Mouse (Mus musculus) kidney, embryonic 14.5 days (tissue): Measurements from ENCODE around the gene Lasp1. TPM values are rescaled to one million over a fixed set of nuclear protein-coding genes. Genes with fewer than 3 reads are reported as not detected.

Experiments
- ATAC-seq: fragments of 200-750 bp; cut with Nextera tagmentation; 2 replicates; pipeline ENCODE4 v1.8.0; 2017; ENCODE audit warnings: moderate number of reproducible peaks, mild to moderate bottlenecking, moderate TSS enrichment, moderate library complexity; ENCODE audit not compliant: low FRiP score, low TSS enrichment
- H3K27ac ChIP-seq: fragments of 300-500 bp; sonication (generic); 2 replicates; pipeline ENCODE4 v1.5.1; 2014; ENCODE audit warnings: low read depth, mild to moderate bottlenecking, low read length, moderate library complexity, mixed read lengths
- H3K27me3 ChIP-seq: fragments of 300-500 bp; sonication (generic); 2 replicates; pipeline ENCODE4 v1.6.1; 2014; ENCODE audit warnings: mild to moderate bottlenecking, low read length; ENCODE audit not compliant: control insufficient read depth, insufficient read depth
- H3K36me3 ChIP-seq: fragments of 300-500 bp; sonication (generic); 2 replicates; pipeline ENCODE4 v1.6.1; 2014; ENCODE audit warnings: low read length, mixed read lengths; ENCODE audit not compliant: control insufficient read depth, insufficient read depth
- H3K4me1 ChIP-seq: fragments of 300-500 bp; sonication (generic); 2 replicates; pipeline ENCODE4 v1.6.1; 2014; ENCODE audit warnings: low read length, mixed read lengths; ENCODE audit not compliant: control insufficient read depth, insufficient read depth
- H3K4me2 ChIP-seq: fragments of 300-500 bp; sonication (generic); replicated peaks from 2 replicates; pipeline ENCODE4 v1.6.1; 2014; ENCODE audit warnings: low read depth, mild to moderate bottlenecking, low read length
- H3K4me3 ChIP-seq: fragments of 300-500 bp; sonication (generic); 2 replicates; pipeline ENCODE4 v1.5.1; 2014; ENCODE audit warnings: mild to moderate bottlenecking, low read length
- H3K9ac ChIP-seq: fragments of 300-500 bp; sonication (generic); 2 replicates; pipeline ENCODE4 v1.6.1; 2014; ENCODE audit warnings: low read depth, mild to moderate bottlenecking, low read length, moderate library complexity
- H3K9me3 ChIP-seq: fragments of 300-500 bp; sonication (generic); 2 replicates; pipeline ENCODE4 v1.6.1; 2016; ENCODE audit warnings: low read length; ENCODE audit not compliant: control insufficient read depth
- WGBS: fragments of 180-500 bp; shearing (Covaris S2); extraction: QIAGEN DNeasy Blood & Tissue Kit; methylation state at CpG from one replicate; pipeline ENCODE4 v1.1.7; 2014; 5-methylcytosine and 5-hydroxymethylcytosine counted together
- polyA plus RNA-seq: library from polyadenylated mRNA; unstranded; fragments of >200 nt; fragmentation: Nextera tagmentation; extraction: Ambion mirVana; gene quantifications from 2 replicates; pipeline ENCODE4 v1.2.1, GENCODE M21; 2014

The Lasp1 gene
- polyA plus RNA-seq, 1 experiment from 2014 or later = 57.2 TPM

DNA sequence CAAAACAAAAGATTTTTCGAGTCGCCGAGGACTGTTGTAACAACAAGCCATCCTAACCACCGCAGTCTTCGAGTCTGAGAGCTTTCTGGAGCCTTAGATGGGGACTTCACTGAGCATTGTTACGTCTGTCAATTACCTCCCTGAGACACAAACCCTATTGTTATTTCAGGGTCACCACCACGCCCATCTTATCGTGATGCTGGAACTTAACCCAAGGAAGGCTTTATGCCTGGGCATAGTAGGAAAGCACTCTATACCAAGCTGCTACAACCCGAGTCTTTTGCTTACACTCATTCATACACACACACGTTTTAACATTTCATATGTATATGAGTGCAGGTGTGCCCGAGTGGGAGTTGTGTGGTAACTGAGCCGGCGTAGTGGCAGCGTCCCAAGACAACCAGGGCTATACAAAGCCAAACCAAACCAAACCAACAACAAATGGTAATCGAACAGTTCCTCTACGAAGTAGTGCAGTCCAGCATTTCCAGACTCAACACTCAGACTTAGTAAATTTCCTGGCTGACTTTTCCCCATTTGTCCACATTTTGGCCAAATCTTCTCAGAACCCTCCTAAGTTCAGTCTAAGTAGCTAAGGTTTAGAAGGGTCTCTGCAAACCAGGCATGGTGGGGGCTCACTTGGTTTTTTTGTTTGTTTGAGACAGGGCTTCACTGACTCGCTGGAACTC is 22.8 kb upstream of the Lasp1 start, which contains the start of gene 1700001P01Rik:
1700001P01Rik (minus strand) TSS at position 111 of the 689 bp plus-strand sequence.
- WGBS = 56% methylated on average over 17 of the region's 17 CpGs
- H3K36me3 ChIP-seq = peaks cover 54% of the 10 kb centered on the region

DNA sequence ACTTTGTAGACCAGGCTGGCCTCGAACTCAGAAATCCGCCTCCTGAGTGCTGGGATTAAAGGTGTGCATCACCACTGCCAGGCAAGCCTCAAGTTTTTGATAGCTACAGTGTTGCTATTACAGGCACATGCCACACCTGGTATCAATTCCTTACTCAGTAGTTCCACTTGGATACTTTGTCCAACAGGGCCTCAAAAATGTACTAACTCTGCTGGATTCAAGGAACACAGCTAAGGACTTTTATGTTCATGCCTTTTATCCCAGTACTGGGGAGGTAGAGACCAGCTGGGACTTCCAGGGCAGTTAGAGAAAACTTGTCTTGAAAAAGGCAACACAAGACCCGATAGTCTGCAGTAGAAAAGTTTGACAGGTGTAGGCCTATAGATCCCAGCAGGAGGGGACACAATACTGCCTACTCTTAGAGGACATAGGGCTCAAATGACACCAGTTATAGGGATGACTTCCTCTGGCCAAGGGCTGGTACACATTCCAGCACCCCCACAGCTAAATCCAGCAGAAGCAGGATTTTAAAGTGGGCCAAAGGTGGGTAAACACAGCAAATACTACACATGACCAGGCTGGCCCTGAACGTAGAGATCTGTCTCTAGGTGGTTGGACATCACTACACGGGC is 22.2 kb upstream of the Lasp1 start:
- no peaks in the 10 kb centered on the region for H3K9me3 ChIP-seq
- WGBS = 63% methylated on average over 5 of the region's 5 CpGs
- H3K4me3 ChIP-seq = no peak overlapping the region
- no peak overlapping the region for H3K9ac ChIP-seq
- peaks cover 15% of the 10 kb centered on the region; the same call in 1 of the 2 replicates for H3K4me1 ChIP-seq
- peak; percentile 30 for ATAC-seq
- peaks cover 57% of the 10 kb centered on the region for H3K36me3 ChIP-seq
- no peak overlapping the region for H3K27ac ChIP-seq
- no peak overlapping the region for H3K4me2 ChIP-seq
- no peaks in the 10 kb centered on the region for H3K27me3 ChIP-seq

More for the DNA sequence above, 22.8 kb upstream of the Lasp1 start, which contains the start of gene 1700001P01Rik:
- no peak within 1 kb of the TSS for H3K9ac ChIP-seq
- no peak for ATAC-seq
- no peaks in the 10 kb centered on the region for H3K27me3 ChIP-seq
- no peak within 1 kb of the TSS for H3K27ac ChIP-seq
- H3K4me1 ChIP-seq = peaks cover 15% of the 10 kb centered on the region; the same call in 1 of the 2 replicates
- H3K4me3 ChIP-seq = no peak within 1 kb of the TSS
- H3K4me2 ChIP-seq = no peak within 1 kb of the TSS
- H3K9me3 ChIP-seq = no peaks in the 10 kb centered on the region

DNA sequence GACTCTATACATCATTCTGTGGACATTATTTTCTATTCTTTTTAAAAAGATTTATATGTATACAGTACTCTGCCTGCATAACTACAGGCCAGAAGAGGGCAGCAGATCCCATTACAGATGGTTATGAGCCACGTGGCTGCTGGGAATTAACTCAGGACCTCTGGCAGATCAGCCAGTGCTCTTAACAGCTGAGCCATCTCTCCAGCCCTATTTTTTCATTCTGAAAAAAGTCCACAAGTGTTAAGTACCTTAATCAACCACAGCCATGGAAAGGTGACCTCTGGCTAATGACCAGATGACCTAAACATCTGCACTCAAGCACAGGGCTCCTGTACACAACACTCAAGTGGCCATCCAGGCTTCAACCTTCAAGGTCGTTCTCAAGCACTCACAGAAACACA is 21.7 kb upstream of the Lasp1 start:
- H3K4me3 ChIP-seq = no peak overlapping the region
- 45% methylated on average over 2 of the region's 2 CpGs for WGBS

DNA sequence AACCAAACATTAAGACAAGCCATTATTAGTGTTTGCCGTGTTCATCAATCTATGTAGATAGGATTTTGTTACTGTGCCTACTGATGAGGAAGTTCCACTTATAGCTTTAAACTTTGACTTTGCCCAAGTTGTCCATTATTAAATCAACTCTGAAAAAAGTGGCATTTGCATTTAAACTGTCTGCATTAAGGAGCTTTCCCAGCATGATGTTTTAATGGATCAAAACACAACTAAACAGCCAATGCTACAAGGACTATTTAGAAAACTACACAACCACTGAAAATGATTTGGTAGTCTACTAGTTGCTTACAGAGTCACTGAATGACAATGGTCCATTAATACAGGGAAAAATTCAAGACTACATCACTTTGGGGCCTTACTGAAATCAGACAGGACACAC is 19.9 kb upstream of the Lasp1 start:
- WGBS = 100% methylated on average over 1 of the region's 1 CpGs
- Histone ChIP-seq H3K4me2 (no peak overlapping the region), H3K36me3 (peaks cover 57% of the 10 kb centered on the region)

More for the DNA sequence above, 21.7 kb upstream of the Lasp1 start:
- no peaks in the 10 kb centered on the region for H3K9me3 ChIP-seq
- H3K9ac ChIP-seq = no peak overlapping the region
- peak; percentile 10 for ATAC-seq
- no peak overlapping the region for H3K4me2 ChIP-seq
- H3K27ac ChIP-seq = no peak overlapping the region
- H3K27me3 ChIP-seq = no peaks in the 10 kb centered on the region
- H3K4me1 ChIP-seq = peaks cover 15% of the 10 kb centered on the region; the same call in 1 of the 2 replicates
- H3K36me3 ChIP-seq = peaks cover 57% of the 10 kb centered on the region

DNA sequence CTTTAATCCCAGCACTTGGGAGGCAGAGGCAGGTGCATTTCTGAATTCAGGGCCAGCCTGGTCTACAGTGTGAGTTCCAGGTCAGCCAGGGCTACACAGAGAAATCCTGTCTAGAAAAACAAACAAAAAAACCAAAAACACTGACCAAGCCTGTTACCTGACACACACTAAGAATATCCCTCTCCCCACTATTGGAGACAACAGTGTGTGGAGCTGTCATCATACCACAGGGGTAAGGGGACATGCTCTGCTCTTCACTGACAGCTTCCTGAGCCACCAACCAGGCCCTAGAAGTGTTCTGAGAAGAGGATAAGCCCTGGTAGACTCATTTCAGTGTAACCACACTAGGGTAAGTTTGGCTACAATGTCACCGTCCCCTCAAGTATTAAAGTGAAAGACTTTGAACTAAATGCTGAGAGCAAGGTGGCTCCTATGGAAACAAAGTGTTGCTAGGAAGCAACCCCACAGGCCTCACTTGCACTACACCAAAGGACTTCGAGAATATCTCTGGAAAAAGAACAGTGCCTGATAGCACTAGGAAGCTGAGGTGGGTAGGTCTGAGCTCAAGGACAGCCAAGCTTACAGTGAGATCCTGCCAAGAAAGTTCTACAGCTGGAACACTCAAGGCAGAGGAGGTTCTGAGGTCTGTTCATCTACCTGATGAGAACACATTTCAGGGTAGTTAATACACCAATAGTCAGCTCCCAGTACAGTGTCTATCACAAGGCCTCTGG is 18.7 kb upstream of the Lasp1 start:
- Histone ChIP-seq H3K4me1 (peaks cover 15% of the 10 kb centered on the region; the same call in 1 of the 2 replicates), H3K9me3 (no peaks in the 10 kb centered on the region), H3K9ac (peak overlapping the region; percentile 98; the same call in 1 of the 2 replicates), H3K27ac (no peak overlapping the region), H3K4me2 (peak overlapping the region; percentile 59), H3K36me3 (peaks cover 57% of the 10 kb centered on the region), H3K27me3 (no peaks in the 10 kb centered on the region), H3K4me3 (peak overlapping the region; percentile 94; the same call in 1 of the 2 replicates)
- no peak for ATAC-seq
- WGBS = 85% methylated on average over 2 of the region's 2 CpGs

More for the DNA sequence above, 19.9 kb upstream of the Lasp1 start:
- no peak overlapping the region for H3K27ac ChIP-seq
- no peaks in the 10 kb centered on the region for H3K27me3 ChIP-seq
- no peak overlapping the region for H3K4me3 ChIP-seq
- H3K9me3 ChIP-seq = no peaks in the 10 kb centered on the region
- no peak for ATAC-seq
- no peak overlapping the region for H3K9ac ChIP-seq
- peaks cover 15% of the 10 kb centered on the region; the same call in 1 of the 2 replicates for H3K4me1 ChIP-seq

DNA sequence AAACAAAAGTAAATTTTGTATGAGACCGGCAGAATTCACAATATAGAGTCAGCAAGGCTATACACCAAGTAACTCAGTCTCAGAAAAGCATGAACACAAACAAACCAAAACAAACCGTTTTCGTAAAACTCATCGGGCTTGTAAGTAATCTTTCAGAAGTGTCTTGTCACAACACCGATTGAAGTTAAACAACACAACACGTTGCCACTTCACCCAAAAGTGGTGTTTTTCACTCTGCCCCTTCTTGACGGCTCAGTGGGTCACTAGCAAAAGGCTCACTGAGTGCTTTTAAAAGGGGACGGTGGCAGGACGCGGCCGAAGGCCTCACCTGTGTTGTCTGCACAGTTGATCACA is 17.3 kb upstream of the Lasp1 start:
- Histone ChIP-seq H3K4me1 (peaks cover 15% of the 10 kb centered on the region; the same call in 1 of the 2 replicates), H3K4me3 (peak overlapping the region; percentile 94), H3K36me3 (peaks cover 48% of the 10 kb centered on the region), H3K27me3 (no peaks in the 10 kb centered on the region), H3K4me2 (peak overlapping the region; percentile 59), H3K9ac (peak overlapping the region; percentile 98), H3K9me3 (no peaks in the 10 kb centered on the region), H3K27ac (peak overlapping the region; percentile 91)
- WGBS = 1% methylated on average over 11 of the region's 11 CpGs
- no peak for ATAC-seq

DNA sequence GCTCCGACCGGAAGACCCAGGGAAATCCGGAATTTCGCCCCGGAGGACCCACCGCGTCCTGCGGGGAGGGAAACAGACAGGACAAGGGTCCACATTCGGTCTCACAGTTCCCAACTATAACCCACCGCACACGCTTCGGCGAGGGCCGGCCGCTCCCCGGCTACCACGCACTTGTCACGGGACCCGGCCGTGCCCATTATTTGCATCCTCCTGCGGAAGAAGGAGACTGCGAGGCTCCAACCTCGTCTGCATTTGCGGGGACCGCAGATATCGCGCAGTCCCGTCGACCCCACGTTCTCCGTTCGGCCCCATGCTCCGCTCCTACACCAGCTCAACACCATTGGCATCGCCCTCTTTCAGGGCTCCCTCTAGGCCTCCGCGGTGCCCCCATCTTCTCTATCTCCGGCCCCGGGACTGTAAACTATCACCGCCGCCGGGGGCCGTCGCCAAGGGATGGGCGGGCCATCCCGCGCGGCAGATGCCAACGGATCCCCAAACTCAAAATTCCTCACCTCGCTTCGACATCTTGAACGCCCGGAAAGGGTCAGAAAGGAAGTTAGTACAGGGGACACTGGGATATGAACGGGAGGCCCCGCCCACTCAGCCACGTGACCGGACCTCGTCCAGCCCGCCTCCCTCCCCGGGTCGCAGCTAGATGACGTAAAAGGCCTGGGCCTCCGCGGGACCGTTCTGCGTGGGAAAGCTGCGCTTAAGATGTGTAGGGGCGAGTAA is 16.8 kb upstream of the Lasp1 start, which contains the start of gene Rpl23:
Rpl23 (minus strand) TSS at position 606 of the 732 bp plus-strand sequence.
- Histone ChIP-seq H3K4me2 (peak within 1 kb of the TSS; percentile 68), H3K9ac (peak within 1 kb of the TSS; percentile 98), H3K36me3 (peaks cover 43% of the 10 kb centered on the region), H3K9me3 (no peaks in the 10 kb centered on the region), H3K27ac (peak within 1 kb of the TSS; percentile 91), H3K4me1 (peaks cover 15% of the 10 kb centered on the region; the same call in 1 of the 2 replicates), H3K4me3 (peak within 1 kb of the TSS; percentile 94), H3K27me3 (no peaks in the 10 kb centered on the region)
- 1% methylated on average over 67 of the region's 67 CpGs for WGBS
- ATAC-seq = peak; percentile 96

DNA sequence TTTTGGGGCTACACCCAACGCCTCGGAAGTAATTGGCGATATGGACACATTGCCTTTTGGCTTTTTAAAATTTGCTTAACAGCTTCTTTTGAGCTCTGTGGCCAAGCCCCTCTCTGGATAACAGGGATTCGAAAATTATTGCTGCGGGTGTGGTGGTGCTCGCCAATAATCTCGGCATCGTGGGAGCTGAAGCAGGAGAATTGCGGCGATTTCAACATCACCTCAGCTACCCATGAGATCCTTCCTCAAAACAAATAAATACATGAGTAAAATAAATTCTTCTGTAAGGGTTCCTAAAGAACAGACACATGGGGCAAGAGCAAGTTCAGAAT is 16.3 kb upstream of the Lasp1 start:
- H3K4me3 ChIP-seq = peak overlapping the region; percentile 94
- no peaks in the 10 kb centered on the region for H3K27me3 ChIP-seq
- H3K4me2 ChIP-seq = peak overlapping the region; percentile 68
- H3K4me1 ChIP-seq = peaks cover 15% of the 10 kb centered on the region; the same call in 1 of the 2 replicates
- H3K36me3 ChIP-seq = peaks cover 38% of the 10 kb centered on the region
- H3K27ac ChIP-seq = peak overlapping the region; percentile 91; the same call in 1 of the 2 replicates
- H3K9ac ChIP-seq = peak overlapping the region; percentile 98
- H3K9me3 ChIP-seq = no peaks in the 10 kb centered on the region
- no peak for ATAC-seq
- 0% methylated on average over 10 of the region's 10 CpGs for WGBS
